ENCODE assay signal across 14 mouse cellular contexts in genomic region chr16:94628976-94629729, GRCm38 (mm10). TPM values are rescaled to one million over a fixed set of nuclear protein-coding genes. Genes with fewer than 3 reads are reported as not detected.
A peak's percentile ranks its signal among the peaks of the same experiment; 100 is the strongest.
DNase-seq lines count a peak whose midpoint lies in the region; ATAC-seq and TF ChIP-seq lines count a peak whose summit lies in the region.
"Had no signal": no experiment of that assay in that cellular context is flagged by ENCODE, and none has a peak within 500 bp of the region (broad histone marks: within the 10 kb centered on the region; RNA-seq: fewer than 3 reads in every experiment).

No protein-coding gene starts in this region.

- peaks cover 74% of the 10 kb centered on the region for H3K4me1 ChIP-seq in heart, embryonic 13.5 days
- H3K4me1 ChIP-seq in lung, embryonic 14.5 days (ENCODE audit: insufficient read depth): peaks cover 12% of the 10 kb centered on the region
- peaks cover 57% of the 10 kb centered on the region for H3K4me1 ChIP-seq in liver, embryonic 13.5 days (replicated peaks)
- H3K4me1 ChIP-seq in stomach, embryonic 16.5 days (ENCODE audit: control insufficient read depth, insufficient read depth, low read length): peaks cover 31% of the 10 kb centered on the region

- 0 out of 2 replicates have a peak overlapping the region, but pooled peaks have one; percentile 33 for H3K27ac ChIP-seq in heart, embryonic 13.5 days (replicated peaks)
- H3K27ac ChIP-seq in lung, embryonic 14.5 days (ENCODE audit: low read depth): 0 out of 2 replicates have a peak overlapping the region, but pooled peaks have one; percentile 12
- no peak overlapping the region for H3K27ac ChIP-seq in liver, embryonic 13.5 days
- peak overlapping the region; percentile 69 for H3K27ac ChIP-seq in stomach, embryonic 16.5 days (ENCODE audit: low read length)
- H3K27ac ChIP-seq: hindbrain, postnatal 0 days; limb, embryonic 10.5 days had no signal

- TF ChIP-seq CTCF in lung, embryonic 14.5 days (IDR thresholded peaks at IDR 0.05; ENCODE audit: low read depth): no peak

- H3K4me2 ChIP-seq in heart, embryonic 13.5 days: 0 out of 2 replicates have a peak overlapping the region, but pooled peaks have one; percentile 17
- H3K4me2 ChIP-seq in lung, embryonic 14.5 days: peak overlapping the region; percentile 10; the same call in 1 of the 2 replicates
- peak overlapping the region; percentile 9; the same call in 1 of the 2 replicates for H3K4me2 ChIP-seq in liver, embryonic 13.5 days
- H3K4me2 ChIP-seq in stomach, embryonic 16.5 days (ENCODE audit: low read depth, low read length): peak overlapping the region; percentile 32

- no peaks in the 10 kb centered on the region for H3K27me3 ChIP-seq in heart, embryonic 13.5 days (replicated peaks)
- H3K27me3 ChIP-seq in lung, embryonic 14.5 days (ENCODE audit: insufficient read depth, low read length): no peaks in the 10 kb centered on the region
- H3K27me3 ChIP-seq in liver, embryonic 13.5 days: no peaks in the 10 kb centered on the region
- no peaks in the 10 kb centered on the region for H3K27me3 ChIP-seq in stomach, embryonic 16.5 days (ENCODE audit: control insufficient read depth, insufficient read depth, low read length)

- 52% methylated on average over 9 of the region's 9 CpGs for WGBS in heart, embryonic 13.5 days
- 60% methylated on average over 9 of the region's 9 CpGs for WGBS in lung, embryonic 14.5 days
- WGBS in liver, embryonic 13.5 days (ENCODE audit: insufficient replicate concordance): 49% methylated on average over 9 of the region's 9 CpGs
- 58% methylated on average over 9 of the region's 9 CpGs for WGBS in stomach, embryonic 16.5 days

- H3K9me3 ChIP-seq in heart, embryonic 13.5 days: no peaks in the 10 kb centered on the region
- H3K9me3 ChIP-seq in lung, embryonic 14.5 days (ENCODE audit: low read depth, low read length): no peaks in the 10 kb centered on the region
- H3K9me3 ChIP-seq in liver, embryonic 13.5 days (replicated peaks): no peaks in the 10 kb centered on the region
- no peaks in the 10 kb centered on the region for H3K9me3 ChIP-seq in stomach, embryonic 16.5 days (replicated peaks; ENCODE audit: control insufficient read depth, low read length)
- H3K9me3 ChIP-seq: limb, embryonic 10.5 days had no signal

- no peak overlapping the region for H3K9ac ChIP-seq in heart, embryonic 13.5 days
- no peak overlapping the region for H3K9ac ChIP-seq in lung, embryonic 14.5 days
- H3K9ac ChIP-seq in liver, embryonic 13.5 days: no peak overlapping the region
- H3K9ac ChIP-seq in stomach, embryonic 16.5 days (ENCODE audit: low read length): no peak overlapping the region

- intact Hi-C loops in heart, postnatal 36 days (cut with DNase I): no loop called here

- no peaks in the 10 kb centered on the region for H3K36me3 ChIP-seq in heart, embryonic 13.5 days
- no peaks in the 10 kb centered on the region for H3K36me3 ChIP-seq in lung, embryonic 14.5 days (ENCODE audit: insufficient read depth)
- no peaks in the 10 kb centered on the region for H3K36me3 ChIP-seq in liver, embryonic 13.5 days
- H3K36me3 ChIP-seq in stomach, embryonic 16.5 days (ENCODE audit: control insufficient read depth, insufficient read depth, low read length): no peaks in the 10 kb centered on the region

- no peak for DNase-seq in heart, postnatal 36 days
- DNase-seq in lung, embryonic 14.5 days: no peak
- no peak for DNase-seq in lung, postnatal 36 days
- no peak for DNase-seq in liver, embryonic 13.5 days
- no peak for DNase-seq in adrenal gland, postnatal 10 days
- DNase-seq in gastrocnemius, postnatal 10 days: no peak
- DNase-seq: cerebellum, adult 8-10 months; gastrocnemius, postnatal 36 days; heart, postnatal 10 days had no signal

- no peak for ATAC-seq in heart, embryonic 13.5 days (ENCODE audit: extremely low read depth, insufficient number of reproducible peaks, low FRiP score, low TSS enrichment)
- no peak for ATAC-seq in lung, embryonic 14.5 days (ENCODE audit: insufficient read depth)
- ATAC-seq in liver, embryonic 13.5 days (ENCODE audit: low read depth): no peak
- no peak for ATAC-seq in stomach, embryonic 16.5 days (ENCODE audit: insufficient read depth, low FRiP score)
- ATAC-seq: hindbrain, postnatal 0 days had no signal

- H3K4me3 ChIP-seq in heart, embryonic 13.5 days: no peak overlapping the region
- no peak overlapping the region for H3K4me3 ChIP-seq in lung, embryonic 14.5 days (ENCODE audit: low read depth, low read length)
- no peak overlapping the region for H3K4me3 ChIP-seq in liver, embryonic 13.5 days (replicated peaks)
- no peak overlapping the region for H3K4me3 ChIP-seq in stomach, embryonic 16.5 days (replicated peaks; ENCODE audit: low read length)
- H3K4me3 ChIP-seq: erythroblast, embryonic 14.5 days; limb, embryonic 10.5 days had no signal

RNA-seq across cellular contexts. Expression of gene Dyrk1a, which starts 59.3 kb away (rescaled TPM):
- polyA plus RNA-seq in heart, embryonic 13.5 days (2015; fragmentation: Nextera tagmentation; extraction: Ambion mirVana): 6.7 and 7.2 TPM in 2 replicates
- 10 to 100 TPM; 64.4 to 71.8 TPM for total RNA-seq in heart, postnatal 36 days (2021)
- polyA plus RNA-seq in lung, embryonic 14.5 days (2014; fragmentation: Nextera tagmentation; extraction: Ambion mirVana): 11.2 and 11.8 TPM in 2 replicates
- polyA plus RNA-seq in liver, embryonic 13.5 days (2015; fragmentation: Nextera tagmentation; extraction: Ambion mirVana): 5.2 and 5.3 TPM in 2 replicates
- polyA plus RNA-seq in stomach, embryonic 16.5 days (2015; fragmentation: Nextera tagmentation; extraction: Ambion mirVana): 7.4 TPM in 2 replicates
- 10 to 100 TPM; 59.7 to 62.7 TPM for total RNA-seq in adrenal gland, postnatal 10 days (2021)
- 10 to 100 TPM; 83.9 to 93.5 TPM for total RNA-seq in gastrocnemius, postnatal 10 days (2021)
